Mouse (Mus musculus) spleen, postnatal 10 days (tissue): ENCODE measurements around the gene Ndst4.

Source experiments
- DNase-seq, 2 experiments: peaks; one replicate each; pipeline ENCODE4 v3.0.0; 2021 to 2022; ENCODE audit warnings: low spot score in 2 of 2

Gene Ndst4

DNA sequence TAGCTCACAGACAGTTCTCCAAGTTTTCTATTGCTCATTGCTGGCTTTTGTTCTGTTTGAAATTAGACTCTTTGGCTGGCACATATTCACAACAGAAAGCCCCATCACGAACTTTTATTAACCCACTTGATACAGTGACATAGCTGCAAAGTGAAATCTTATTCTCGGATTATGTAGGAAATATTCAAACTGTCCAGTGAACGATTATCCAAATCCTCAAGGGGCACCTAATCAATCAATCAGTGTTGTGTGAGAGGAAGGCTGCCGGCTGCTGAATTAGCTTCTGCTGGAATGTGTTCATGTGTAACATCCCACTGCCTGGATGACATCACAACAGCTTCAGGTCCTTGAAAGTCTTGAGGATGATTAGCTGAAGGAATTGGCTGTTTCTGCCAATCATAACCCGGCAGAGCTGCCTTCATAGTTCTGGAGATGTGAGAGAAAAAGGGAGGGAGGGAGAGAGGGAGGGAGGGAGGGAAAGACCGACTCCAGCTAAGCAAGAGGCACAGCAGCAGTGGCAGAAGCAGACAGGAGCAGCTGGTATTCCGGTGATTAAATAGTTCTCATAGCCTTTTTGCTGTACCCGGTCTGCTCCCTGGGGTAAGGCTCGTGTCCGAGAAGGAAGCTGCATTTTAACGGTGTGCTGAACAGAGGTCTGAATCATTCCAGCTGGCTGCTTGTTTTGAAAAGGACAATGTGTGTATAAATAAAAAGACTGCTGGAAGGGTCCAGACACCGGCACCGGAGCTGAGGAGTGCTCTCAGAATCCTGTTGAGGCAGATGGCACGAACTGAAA lies at the start of gene Ndst4:
Gene Ndst4, plus strand, starts transcription at position 476 of the 796 bp plus-strand sequence.
- DNase-seq, result no peak

DNA sequence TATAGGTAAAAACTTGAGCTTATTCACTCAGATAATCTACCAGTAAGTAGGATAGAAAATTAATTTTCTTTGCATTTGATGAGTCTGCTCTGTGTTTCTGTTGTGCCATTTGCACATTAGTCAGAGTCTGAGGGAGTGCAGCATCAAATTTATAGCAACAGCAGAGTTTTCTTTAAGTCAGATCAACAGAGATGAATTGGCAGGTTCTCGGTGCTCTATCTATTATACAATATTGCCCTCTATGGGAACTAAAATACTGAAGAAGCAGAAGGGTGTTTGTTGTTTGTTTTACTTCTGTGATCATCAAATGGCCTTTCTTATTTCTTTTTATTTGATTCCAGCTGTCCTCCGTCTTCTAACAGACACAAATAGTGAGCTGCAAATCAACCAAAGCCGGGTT lies 6.4 kb upstream of the Ndst4 start:
- no peak for DNase-seq

DNA sequence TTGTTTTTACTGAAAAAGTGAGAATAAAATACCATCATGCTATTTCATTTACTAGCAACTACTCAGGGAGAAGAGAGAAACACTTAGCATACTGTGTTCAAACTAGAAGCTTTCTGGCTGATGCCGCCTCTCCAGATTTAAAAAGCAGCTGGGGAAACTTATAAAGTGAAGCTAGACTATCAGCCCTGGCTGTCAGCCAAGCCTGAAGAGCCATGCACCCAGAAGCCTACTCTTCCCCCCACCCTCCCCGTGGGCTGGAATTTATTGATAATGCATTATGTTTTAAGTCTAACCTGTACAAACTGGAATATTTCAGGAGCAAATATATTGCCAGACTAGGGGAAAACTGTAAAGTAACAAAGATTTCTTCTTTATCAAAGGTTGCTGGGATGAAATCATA lies 2.6 kb downstream of the Ndst4 start:
- no peak for DNase-seq

DNA sequence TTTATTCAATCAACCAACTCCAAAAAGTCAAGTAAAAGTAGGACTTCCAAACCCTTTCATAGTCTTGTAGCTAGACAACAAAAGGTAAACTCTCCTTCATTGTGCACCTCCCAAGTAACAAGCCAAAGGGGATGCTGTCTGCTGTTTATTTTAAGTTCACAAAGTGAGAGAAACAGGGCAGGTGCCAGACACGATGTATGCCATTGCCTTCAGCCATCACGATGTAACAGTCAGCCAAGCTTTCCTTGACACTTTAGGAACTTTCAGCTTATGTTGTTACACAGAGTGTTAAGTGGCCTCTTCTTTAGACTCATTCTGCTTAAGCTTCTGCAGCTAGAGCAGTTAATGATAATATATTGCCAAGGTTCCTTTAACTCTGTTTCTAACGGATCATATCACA lies 3.1 kb downstream of the Ndst4 start:
- DNase-seq, result no peak

DNA sequence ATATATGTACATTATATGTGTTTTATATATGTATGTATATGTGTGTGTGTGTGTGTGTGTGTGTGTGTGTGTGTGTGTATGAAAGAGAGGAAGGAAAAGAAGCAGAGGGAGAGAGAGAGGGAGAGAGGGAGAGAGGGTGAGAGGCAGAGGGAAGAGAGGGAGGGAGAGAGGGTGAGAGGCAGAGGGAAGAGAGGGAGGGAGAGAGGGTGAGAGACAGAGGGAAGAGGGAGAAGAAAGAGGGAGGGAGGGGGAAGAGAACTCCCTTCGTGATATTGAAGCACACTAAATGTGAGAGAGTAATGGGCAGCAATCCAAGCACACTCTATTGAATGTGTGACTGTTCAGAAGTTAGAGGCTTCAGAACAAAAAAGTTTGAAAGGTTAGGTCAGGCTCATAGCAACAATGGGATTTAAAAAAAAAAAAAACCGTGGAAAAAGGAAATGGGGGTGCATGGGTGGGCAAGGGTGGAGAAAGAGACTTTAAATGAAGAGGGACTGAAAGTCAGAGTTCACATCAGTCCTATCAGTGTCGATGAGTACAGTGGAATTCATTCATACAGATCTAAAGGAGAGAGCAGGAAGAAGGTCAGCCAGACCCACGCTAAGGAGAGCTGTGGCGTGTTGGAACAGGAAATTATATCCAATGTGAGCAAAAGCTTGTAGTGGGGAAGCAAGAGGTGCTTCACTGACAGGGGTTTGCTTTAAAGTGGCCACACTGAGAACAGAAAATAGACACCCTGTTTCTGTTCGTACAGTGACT lies 63.2 kb downstream of the Ndst4 start:
- DNase-seq, result no peak

DNA sequence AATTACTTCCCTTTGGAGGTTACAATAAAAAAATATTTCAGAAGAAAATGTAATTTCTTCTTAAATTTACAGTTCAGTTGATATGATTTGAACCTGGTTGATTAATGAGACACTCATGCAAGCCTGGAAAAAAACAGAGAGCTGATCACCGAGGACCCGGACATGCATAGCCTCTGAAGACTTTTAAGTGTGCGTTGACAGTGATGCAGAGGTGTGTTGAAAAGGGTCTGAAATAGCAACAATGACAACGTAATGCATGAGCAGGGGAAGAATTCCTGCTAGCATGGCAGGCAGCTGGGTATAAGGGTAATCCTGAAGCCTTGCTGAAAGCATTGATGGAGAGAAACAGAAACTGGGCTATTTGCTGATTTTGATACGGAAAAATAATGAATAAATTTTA lies 106.2 kb downstream of the Ndst4 start:
- DNase-seq, result no peak

DNA sequence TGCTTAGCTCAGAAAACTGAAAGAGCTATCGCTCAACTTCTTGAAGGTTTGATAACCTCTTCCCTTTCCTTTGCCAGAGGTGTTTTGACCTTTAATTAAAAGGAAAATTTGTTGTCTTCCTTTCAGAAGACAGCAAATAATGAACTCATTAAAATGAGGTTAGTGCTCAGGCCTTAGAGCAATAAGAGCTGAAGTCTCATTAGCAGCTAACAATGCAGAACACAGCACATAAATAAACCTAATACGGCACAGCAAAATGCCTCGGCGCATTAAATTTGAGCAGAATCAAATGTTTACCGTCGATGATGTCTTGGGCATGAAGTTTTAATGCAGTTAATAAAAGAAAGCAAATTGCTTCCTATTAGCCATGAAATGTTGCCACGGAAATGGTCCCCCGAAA lies 129.5 kb downstream of the Ndst4 start:
- DNase-seq, result no peak

DNA sequence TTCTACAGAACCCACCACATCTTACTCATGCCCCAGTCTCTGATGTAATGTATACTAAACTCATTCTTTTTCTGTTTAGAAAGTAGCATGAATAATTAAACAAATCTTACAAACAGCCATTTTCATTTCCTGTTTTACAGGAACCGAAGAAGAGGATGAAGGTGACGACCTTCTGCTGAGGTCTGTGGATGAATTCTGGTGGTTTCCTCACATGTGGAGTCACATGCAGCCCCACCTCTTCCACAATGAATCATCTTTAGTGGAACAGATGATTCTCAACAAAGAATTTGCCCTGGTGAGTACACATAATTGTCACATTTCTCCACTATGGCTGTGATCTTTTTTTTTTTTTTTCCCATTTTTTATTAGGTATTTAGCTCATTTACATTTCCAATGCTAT lies 166.7 kb downstream of the Ndst4 start:
- DNase-seq, result no peak

DNA sequence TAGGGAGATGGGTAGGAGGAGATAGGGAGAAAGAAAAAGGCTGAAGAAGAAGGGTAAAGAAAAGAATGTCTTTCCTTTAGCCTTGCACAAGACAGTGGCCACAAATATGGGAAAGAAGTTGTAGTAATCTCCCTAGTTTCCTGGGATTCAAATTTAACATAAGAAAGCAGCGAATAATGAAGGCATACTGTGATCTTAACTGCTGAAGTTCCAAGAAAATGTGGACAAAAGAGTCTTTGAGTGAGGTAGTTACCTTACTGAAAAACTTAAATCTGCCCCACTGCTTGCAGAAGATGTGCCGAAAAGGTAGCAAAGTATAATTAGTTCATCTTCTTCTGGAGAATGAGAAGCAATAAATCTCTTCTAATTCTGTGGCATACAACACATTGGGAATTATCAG lies 228.4 kb downstream of the Ndst4 start:
- no peak for DNase-seq

DNA sequence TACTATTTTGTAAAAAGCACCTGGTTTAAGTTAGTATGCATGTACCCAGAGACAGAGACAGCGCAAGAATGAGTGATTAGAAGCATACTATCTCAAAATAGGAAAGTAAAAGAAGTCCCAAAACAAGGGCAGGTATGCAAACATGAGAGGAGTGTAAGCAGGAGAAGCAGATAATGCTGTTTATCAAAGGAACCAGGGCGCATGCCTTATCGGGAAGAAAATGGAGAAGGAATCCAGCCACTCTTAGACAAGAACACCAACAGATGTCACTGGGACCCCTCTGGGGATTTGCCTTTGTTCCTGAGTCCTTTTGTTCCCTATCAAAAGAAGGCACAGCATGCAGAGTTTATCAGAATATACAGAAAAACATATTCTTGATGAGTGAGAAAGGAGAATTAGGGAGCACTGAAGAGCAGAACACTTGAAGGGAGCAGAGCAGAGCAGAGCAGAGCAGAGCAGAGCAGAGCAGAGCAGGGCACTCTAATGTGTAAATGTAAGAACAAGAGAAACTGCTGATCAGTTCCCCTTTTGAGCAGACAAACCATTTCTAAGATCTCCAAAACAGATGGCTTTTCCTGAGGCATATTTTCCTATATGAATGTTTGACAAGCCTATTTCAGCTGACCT lies 251.2 kb downstream of the Ndst4 start:
- no peak for DNase-seq

DNA sequence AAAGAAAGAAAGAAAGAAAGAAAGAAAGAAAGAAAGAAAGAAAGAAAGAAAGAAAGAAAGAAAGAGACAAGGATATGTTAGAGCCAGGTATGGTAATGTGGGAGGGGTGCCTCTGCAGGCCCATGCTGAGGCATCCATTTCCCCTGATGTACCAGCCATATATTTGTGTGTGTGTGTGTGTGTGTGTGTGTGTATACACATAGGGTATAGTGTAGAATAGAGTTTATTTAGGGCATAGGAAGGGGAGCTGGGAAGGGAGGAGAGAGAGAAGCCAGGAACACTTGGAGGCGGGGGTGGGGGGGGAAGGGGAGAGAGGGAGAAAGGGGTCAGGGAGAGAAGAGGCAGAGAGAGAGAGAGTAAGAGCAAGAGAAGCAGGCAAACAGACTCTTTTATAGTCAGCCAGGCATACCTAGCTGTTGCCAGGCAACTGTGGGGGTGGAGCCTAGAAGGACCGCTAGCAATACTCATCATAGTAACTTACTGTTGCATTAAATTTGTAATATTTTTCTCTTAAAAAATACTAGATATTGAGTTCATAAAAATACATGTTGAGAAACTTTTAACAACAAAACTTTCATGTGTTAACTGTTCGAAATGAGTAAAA lies 256.3 kb downstream of the Ndst4 start:
- no peak for DNase-seq

DNA sequence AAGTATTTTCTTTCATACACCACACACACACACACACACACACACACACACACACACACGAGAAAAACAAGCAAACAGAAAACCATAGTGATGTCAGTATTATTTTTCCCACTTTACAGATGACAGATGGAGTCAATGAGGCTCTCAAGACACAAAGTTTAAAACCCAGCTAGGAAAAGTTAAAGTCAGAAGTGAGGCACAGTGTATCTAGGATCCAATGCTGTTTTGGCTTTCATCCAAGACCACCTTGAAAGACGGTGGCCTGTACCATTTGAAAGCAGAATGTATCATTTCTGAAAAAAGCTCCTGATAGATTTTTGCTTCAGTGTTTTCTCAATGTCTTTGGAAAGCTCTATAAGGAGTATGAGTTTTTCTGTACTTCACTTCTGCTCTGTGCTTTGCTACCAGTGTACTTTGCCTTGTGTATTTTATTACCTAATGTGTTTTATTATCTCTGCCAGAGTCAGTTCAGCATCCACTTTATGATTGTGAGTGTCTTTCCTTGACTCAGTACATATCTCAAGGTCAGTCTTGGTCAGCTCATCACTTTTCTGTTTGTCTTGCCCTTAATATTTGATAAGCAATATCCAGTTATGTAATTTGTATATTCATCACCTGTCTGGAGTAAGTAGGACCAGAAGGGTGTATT lies 257.1 kb downstream of the Ndst4 start:
- DNase-seq, result no peak

DNA sequence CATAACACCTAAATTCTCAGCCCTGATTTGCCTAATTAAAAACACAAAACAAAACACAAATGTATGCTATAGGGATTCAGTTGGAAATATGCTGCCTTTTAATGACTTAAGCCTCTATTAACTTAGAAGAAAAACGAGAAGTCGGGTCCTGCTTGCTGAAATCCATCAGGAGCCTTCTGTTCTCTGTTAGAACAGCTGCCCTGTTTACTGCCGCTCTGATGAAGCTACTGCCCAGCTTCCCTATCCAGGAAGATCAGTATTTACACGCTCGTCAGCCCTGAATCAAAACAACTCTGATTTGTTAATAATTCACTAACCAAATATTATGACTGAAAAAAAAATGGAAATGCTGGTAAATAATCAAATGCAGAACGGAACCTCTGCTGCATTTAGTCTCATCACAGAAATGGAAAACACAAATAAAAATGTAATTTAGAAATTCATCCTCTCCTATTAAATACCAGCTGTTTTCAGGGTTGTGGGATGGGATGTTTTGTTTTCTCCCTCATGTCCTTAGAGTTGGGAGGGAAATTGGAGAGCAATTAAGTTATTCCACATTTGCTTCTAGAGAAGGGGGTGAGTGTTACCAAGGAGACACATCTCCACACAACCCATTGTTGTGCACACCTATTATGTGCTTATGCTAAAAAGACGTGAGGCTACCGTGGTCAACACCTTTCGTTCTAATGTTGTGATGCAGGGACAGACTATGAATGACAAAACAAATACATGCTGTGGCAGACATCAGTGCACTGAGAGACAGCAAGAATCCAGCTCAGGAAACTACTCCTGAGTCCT lies 270.3 kb downstream of the Ndst4 start:
- DNase-seq, result no peak

DNA sequence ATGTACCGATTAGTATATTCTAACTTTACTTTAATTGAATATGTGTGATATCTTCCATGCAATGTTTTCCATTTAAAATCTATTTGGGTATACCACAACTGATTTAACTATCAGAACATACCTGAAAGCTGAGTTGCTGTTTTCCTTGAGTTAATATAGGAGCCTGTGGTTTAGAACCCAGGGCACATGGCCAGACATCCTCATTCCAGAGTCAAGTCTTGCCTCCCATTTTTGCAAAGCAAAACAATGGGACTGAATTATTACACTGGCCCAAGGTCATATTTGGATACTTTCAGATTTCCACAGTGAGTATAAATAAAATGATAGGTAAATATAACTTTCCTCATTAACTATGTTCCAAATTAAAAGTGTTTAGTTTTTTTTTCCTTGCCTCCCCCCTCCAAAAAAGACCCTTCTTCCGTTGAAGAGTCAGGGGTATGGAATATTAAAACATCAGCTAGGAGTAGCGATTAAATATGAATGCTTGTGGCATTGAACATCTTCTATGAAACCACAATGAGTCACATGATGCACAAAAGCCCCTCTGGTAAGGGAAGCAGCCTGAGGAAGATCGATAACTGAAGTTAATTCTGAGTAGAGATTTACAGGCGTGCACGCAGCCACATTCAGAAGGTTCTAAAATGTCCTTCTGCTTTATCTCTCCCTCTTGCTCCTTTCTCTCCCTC lies 271.5 kb downstream of the Ndst4 start:
- no peak for DNase-seq

DNA sequence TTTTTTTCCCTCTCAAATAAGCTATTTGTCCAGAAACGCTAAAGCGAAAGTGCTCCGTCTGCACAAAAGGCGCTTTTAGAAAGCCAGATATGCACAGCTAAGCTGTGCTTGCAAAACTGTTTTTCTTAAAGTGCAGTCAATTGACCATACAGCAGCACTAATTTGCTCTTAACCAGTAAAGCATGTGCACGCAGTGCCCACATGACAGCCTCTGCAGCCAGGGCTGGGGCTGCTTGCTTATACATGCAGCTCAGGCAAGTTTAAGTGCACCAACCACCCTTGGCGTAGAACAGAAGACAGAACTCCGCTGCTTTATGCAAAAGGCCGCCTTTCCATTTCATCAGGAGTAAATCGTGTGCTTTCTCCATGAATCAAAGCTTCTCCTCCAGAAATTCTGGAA lies 275.0 kb downstream of the Ndst4 start:
- no peak for DNase-seq

DNA sequence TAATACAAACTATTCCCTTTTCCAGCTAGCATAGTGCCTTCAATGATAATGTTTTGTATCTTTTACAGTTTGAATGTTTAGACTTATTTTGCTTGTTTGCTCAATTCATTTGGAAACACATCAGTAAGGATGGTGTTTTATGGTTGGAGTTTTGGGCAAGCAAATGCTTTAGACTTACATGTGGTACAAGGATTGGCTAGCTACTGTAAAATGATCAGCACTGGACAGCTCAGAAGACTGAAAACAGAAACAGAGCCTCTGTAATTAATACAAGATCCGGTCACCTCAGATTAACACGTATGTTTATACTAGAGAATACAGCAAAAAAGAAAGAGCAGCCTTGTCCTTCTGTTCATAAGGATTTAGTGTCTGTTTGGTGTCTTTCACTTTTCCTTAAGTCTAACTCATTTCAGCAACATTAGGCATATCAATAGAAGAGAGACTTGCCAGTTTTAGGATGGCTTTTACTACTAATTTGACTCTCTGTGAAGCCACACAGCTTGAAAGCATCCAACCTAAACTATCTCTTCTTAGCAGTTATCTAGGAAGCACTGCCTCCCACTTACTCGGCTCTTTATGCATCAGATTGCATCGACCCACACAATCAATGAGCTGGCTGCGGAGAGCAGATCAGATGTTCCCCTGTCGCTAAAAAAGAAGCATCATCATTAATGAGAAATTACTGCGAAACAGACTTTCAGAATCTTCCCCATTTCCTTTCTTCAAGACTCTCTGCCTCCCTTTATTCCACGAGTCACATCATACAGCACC lies 279.8 kb downstream of the Ndst4 start:
- no peak for DNase-seq

DNA sequence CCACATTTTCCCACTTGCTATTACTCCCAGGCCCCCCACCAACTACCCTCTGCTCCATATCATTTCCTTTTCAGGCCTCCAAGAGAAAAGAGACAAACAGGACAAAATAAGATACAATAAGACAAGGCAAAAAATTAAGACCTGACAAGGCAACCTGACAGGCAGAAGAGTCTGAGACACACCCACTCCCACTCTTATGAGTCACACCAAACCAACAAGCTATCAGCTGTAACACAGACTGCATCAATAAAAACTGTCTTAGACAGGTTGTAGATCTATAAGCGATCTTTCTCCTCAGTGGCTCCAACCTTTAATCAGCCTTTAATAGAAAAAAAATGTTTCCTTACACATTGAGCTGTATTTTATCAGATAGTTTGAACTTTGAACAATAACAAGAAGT lies 280.7 kb downstream of the Ndst4 start:
- no peak for DNase-seq

DNA sequence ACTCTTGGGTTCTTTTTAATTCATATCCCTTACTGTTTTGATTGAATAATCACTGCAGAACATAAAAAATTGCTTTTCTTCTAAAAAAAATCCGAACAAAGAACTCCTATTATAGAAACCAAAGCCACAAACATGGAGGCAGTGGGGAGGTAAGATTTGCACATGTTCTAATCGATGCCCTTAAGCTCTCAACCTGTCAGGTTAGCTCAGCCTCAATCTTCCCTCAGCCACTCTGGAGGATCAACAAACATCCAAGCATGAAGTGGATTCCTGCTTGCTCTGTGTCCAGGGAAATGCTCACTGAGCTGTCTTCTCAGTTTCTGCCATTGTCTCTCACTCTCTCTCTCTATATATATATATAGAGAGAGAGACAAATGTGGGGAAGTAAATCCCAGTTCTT lies 283.7 kb downstream of the Ndst4 start:
- no peak for DNase-seq

DNA sequence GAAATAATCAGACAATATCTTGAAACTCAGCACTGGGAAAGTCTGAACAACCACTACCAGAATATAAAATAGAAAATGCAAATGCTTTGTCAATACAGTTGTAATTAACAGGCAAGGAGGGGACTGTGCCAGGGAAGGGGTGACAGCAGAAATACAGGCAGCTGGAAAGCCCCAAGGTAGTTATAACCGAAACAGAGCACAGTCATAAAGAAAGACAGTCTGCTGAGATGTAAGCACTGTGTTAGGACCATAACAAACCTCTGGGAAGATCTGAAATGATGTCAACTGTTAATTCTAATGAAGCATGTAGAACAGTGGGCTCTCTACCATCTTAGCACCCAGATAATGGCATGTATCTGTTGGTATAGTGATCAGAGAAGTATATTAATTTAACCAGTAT lies 287.1 kb downstream of the Ndst4 start:
- no peak for DNase-seq

DNA sequence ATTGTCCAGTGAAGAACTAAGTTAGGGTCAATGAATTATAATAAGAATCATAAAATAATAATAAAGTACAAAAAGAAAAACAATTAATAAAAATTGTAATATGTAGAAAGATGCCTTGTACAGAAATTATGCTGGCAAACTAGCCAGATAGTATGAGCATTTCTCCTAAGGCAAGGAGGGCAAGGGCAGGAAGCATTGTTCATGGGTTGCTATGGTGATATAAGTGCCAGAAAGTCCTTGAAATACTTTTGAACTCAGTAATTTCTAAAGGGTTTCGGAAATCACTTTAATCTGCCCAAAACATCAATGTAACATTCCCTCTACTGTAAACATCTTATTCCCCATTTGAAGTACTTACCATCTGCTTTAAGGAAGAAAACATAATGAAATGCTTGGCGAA lies 319.1 kb downstream of the Ndst4 start:
- DNase-seq, result no peak
